Mouse (Mus musculus) spleen, postnatal 10 days (tissue): ENCODE results near the gene Stard13.

ENCODE experiments used
- DNase-seq, 2 experiments: peaks; one replicate each; pipeline ENCODE4 v3.0.0; 2021 to 2022; ENCODE audit warnings: low spot score in 2 of 2

The Stard13 gene

DNA sequence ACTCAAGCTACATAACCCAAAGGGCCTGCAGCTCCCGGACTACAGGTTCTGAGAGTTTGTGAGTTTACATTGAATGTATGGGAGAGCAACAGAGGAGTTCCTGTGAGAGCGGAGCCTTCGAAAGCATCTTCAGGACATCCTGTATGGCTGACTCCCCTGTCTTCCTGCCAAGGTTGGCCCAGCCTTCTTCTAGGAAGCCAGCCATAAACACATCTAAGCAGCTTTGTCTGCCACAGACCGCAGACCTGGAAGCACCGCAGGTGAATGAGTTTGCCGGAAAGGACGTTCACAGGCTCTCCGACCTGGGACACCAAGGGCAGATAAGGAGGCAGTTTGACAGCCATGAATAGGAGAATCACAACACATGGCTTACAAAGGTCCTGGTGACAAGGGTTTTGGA is 52.3 kb downstream of the Stard13 start:
- no peak for DNase-seq

DNA sequence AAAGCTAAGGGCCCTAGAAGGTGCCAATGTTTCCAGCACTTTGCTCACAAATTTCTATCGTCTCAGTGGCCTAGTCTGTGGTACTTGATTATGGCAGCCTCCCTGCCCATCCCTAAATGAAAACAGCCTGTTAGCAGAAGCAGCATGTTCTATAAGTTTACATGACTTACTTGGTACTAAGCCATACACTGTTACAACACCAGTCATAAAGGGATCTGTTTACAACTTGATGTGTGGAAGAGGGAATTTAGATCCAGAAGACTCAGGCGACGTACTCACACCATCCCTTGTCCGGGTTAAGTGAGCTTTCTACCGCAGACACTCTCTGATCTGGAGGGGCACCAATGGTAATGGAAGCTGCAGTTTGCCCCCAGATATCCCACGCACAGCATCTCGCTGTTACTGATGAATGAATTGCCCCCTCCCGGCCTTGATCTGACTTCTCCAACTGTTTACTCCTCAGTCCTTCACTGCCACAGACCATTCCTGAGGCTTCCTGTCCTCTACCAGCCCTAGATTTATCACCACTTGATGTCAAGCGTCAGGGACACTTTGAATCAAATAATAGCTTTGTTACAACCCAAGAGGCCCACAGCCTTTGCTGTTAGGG is 53.4 kb downstream of the Stard13 start:
- DNase-seq: no peak

DNA sequence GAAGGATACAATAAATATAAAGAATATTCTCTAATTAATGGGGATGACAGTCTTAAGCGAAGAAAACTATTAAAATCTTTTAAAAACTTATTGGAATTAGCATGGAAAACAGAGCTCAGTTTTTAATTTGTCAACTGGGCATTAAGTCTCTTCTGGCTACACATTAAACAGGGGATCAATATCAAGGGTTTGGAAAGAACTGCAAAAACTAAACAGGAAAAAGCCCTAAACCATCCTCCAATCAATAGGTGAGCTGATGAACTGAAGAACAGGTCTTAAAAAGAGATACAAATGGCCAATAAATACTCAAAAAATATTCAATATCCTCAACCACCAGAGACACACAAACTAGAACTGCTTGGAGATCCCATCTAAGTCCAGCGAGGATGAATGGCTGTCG is 56.5 kb downstream of the Stard13 start:
- no peak for DNase-seq

DNA sequence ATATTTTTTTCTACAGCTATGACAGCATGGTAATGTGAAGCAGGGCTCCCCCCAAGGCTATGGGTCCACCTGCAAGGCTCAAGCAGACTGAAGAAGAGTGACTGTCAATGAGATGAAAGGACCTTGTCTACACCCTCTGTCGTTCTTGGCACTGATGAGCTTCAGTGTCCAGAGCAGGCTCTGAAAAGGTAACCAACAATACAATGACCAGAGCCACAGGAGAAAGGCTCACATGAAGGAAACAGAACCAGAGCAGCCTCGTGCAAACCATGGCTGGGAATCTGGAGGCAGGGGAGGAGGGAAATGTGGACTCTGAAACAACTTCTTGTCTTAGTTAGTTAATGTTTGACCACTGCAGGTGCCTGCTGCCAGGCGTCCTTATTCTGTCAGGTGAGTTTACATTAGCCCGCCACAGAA is 57.7 kb downstream of the Stard13 start:
- no peak for DNase-seq

DNA sequence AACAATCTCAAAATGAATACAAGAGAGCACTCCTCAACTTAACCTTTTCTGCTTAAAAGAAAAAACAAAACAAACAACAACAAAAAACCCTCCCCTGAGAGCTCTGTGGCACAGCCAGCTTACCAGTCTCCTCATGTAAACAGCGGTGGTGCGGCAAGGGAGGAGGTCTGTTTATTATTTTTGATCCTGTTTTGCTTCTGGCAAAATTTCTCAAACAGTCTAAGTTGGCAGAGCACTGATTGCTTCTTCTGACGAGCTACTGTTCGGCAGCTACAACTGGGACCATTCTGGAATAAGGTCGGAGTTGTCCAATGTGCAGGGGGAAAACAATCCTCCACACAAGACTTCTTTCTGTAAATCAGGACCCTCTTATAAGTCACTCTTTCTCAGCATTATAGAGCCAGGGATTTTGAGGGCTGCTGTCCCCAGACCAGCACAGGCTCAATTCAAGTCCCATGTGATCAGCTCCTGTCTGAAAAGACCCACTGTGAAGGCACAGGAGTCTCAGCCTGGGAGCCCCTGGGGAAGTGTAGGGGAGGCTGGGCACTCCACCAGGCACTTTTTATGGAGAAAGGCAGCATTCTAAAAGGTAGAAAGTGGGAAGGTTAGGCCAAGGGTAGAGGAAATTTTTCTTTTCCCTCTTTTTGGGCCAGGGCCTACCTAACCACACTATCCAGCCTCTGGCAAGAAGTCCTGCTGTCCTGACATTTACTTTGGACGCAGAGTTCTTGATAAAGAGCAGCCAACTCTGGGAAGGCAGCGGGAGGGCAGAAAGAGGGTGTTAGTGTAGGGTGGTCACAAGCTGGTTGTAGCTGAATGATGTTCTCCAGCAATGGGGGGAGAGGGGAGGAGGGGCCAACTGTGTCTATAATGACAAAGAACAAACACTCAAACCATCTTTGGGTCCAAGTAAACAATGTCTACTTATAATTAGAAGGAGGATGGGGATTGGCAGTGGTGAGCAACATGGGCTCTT is 58.9 kb downstream of the Stard13 start:
- no peak for DNase-seq

DNA sequence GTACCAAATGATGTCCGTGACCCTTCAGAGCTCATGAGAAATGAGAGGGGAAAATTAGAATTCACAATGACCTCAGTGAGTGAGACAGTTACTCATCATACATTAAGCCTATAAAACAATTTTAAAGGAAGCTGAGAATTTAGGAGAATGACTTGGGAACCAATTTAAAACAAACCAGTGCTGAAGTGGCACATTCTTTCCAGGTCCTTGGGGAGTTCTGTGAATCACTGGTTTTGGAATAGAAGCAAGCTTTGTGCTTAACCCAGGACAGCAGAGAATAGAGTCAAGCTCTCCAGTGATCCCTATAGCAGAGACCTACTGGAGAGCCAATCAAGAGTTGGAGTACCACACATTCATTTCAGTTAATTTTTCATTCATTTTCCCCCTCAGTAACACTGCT is 59.9 kb downstream of the Stard13 start:
- no peak for DNase-seq

DNA sequence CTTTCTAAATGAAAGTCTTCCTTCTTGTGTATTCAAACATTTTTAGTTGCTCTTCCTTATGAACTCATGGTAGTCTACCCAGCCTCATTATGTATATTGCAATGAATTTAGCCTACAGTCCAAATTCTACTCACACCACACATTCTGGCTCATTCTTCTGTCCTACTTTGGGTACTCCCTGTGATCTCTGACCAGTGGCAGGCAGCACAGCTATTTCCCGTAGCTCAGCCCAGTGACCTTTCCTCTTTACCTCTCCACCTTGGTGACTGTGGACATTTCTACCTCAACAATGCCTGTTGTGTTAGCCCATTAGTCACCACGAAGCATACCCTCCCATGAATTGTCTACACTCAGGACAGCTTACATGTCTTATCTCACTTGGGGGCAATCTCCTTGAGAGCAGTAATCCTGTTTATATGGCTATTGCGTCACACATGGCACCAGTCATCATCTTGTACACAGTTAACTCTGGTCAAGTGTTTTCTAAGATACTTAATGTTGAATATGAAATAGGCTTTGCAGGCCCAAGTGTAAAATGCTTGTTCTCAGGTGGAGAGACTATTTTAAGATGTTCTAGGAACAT is 63.4 kb downstream of the Stard13 start:
- no peak for DNase-seq

DNA sequence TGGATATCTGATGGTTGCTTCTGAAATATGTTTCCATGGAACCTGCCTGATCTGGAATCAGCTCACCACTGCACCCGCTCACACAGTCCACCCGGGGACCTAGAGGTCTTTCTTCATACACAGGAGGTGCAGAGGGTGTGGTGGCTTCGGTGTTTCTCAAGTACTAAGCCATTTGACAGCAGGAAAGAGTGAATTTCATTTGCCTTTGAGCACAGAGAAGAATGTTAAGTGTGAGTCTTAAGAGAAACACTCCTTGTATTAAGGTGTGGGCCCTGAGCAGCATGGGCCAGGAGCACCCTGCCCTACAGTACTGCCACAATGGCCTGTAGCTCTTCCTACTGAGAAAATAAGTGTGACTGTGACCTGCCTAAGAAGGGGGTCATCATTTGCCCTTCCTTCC is 65.4 kb downstream of the Stard13 start:
- DNase-seq: no peak

DNA sequence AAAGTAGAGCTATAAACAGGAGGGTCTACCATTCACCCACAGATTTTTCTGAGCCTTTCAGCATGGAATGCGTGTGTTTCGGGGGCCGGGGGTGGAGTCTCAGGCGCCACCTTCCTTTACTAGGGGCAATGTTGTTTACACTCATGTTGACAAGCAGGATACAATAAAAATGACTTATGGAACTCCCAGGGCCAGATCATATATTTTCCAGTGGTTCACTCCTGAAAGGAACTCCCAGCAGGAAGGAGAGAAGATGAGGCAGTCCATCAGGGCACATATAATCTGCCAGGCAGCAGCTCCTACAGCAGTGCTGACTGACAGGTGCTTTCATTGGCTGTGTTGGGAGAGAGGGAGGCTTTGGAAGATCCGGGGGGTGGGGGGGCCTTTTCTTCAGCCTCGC is 66.0 kb downstream of the Stard13 start:
- DNase-seq: no peak

DNA sequence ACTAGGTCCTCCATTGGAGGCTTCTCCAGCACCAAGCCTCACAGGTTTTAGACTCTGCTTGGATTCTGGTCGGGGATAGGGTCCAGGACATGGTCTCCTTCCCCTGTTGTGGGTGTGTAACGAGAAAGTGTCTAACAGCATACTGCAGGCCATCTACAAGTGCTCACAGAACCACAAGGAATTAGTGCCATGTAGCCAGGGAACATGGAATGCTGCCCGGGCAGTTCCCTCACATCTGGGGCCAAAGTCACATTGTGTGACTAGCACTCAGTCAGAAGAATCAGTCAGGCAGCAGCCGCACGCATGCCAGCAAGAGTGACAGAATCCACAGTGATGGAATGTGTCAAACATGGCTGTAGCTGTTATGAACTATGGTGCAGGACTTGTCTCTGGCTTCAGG is 67.4 kb downstream of the Stard13 start:
- DNase-seq: no peak

DNA sequence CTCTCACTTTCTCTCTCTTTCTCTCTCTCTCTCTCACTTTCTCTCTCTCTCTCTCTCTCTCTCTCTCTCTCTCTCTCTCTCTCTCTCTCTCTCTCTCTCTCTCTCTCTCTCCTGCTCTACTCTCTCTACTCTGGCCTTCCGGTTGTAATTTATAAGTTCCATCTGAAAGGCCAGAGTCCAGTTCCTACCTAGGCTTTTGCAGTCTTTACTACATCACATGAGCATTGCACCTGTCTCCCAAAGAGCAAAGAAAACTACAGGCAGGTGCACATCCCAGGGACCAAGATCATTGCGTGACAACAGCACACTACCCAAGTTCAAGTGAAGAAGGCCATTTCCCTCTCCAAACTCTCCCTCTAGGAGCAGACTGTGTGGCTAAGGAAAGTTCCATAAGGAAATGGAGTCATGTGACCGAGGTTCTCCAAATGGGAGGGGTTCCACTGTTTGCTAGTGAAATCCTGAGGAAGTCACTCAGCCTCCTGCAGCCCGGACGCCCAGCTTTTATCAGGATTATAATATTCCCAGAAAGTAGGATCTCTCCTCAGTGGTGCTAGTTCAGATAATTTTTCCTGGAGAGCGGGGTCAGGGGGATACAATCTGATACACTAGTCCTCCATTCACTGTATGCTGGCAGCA is 68.1 kb downstream of the Stard13 start:
- DNase-seq: no peak

DNA sequence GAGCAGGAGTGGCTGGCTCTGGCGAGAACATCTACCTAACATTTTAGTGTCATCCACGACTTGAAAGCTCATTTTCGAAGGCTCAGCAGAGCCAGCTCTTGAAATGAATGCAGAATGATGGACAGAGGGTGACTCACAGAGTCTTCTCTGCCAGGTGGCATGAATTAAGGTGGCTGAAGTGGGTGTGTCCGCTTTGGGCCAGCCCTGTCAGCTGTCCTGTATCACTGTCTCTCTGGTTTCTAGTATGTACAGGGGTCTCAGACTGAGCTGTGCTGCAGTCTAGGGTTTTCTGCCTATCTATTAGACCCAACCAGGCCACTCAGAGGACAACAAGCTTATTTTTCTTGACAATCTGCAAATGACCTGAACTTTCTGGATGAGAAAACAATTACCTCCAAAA is 68.8 kb downstream of the Stard13 start:
- no peak for DNase-seq

DNA sequence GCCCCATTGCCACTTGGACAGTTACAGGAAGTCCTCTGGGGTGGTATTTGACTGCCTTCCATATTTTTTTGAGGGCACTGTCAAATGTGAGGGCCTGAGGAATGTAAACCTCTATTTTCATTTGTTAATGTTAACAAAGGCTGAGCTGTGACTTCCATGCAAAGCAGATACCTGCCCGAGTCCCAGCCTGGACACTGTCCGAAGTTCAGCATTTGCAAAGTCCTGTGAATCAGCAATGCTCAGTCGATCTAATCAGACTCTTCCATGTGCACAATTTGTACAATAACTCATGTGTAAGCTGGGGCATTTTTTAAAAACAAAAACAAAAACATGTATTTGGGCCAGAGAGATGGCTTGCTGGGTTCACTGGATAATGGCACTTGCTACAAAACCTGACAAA is 71.0 kb downstream of the Stard13 start:
- no peak for DNase-seq

DNA sequence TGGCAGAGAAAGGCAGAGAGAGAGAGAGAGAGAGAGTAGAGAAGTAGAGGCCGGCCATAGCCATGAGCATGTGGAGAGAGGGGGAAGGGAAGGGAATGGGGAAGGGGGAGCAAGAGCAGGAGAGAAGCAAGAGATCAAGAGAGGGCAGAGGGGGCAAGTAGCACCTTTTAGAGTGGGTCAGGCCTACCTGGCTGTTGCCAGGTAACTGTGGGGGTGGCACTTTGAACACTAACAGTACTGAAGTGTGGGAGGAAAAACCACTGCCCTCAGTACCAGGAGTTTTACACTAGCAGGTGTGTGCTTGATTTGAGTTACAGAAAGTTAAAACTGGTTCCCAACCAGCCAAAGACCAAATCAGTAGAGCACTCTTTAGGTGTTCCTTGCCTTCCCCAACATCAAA is 78.4 kb downstream of the Stard13 start:
- no peak for DNase-seq

DNA sequence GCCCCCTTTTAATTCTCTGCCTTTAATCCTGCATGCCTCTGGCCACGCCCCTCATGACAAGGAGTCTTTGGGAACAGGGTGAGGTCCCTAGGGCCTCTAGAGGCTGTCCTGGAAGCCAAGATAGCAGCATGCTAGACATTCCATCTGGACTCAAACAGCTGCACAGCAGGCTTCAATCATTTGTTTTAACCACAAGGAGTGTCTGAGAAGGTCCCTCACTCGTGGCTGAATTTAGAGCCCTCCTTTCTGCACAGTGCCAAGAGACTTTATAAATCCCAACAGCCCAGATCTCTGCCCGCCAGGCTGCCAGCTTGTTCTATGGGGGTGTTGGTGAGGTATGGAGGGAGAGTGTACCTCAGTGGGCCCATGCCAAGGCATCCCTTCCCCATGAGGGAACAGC is 78.9 kb downstream of the Stard13 start:
- DNase-seq: no peak

DNA sequence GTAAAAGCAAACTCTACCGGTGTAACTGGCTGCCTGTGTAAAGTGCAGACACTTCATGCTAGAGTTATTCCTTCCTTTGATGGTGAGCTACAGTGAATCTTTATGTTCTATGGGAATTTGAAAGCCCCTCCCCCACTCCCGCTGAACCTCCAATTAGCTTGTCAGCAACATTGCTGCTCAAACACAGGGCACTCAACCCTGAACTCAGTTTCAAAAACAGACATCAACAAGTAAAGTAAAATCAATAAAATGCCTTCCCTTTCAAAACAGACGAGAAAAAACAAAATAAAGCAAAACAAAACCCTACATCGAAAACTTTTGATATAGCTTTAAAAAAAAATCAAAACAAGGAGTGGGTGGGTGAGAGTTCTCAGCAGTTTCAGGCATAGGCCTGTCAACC is 79.6 kb downstream of the Stard13 start:
- no peak for DNase-seq

DNA sequence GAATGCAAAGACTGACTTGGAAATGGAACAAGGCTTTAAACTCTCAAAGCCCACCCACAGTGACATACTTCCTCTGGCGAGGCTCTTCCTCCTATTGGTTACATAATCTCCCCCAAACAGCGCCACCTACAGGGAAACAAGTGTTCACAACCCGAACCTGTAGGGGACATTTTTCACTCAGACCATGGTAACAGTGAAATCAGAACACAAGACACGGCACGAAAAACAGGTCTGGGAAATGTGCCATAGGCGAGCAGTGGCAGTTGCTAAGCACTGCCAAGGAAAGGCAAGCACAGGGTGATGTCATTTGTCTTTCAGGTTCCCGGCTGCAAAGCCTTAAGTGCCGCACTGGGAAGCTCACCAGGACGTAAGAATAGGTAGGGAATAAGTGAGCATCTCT is 82.1 kb downstream of the Stard13 start:
- no peak for DNase-seq

DNA sequence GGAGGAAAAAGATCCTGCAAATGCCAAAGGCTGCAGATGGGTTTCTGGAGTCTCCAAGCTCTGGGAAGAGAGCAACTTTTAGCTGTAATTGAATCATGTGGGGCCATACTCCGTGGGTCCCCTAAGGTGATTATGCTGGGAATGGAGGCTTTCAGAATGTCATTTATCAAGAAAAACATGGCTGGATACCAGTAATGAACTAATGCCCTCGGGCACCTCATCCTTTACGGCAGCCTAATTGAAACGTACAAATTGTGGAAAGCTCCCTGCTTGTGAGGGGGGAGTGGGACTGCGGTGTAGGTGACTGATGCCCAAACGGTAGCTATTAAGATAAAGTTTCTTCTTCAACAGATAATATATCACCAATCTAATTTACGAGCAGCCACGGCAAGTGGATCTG is 84.1 kb downstream of the Stard13 start:
- DNase-seq: no peak

DNA sequence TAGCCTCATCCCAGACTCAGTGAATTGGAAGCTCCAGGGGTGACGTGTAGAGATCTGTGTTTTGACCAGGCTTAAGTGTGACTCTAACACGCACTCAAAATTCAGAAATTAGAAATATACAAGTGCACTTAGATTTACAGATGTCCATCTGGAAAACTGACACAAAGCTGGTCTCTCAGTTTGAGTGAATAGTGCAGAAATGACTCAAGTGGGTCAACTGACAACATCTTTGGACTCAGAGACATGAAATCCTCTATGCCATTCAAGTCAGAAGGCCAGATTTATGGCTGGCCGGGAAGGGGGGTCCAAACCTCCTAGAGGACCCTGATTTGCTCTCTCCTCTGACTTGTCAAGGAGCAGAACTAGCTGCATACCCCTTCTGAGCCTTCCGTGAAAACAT is 85.6 kb downstream of the Stard13 start:
- DNase-seq: no peak

DNA sequence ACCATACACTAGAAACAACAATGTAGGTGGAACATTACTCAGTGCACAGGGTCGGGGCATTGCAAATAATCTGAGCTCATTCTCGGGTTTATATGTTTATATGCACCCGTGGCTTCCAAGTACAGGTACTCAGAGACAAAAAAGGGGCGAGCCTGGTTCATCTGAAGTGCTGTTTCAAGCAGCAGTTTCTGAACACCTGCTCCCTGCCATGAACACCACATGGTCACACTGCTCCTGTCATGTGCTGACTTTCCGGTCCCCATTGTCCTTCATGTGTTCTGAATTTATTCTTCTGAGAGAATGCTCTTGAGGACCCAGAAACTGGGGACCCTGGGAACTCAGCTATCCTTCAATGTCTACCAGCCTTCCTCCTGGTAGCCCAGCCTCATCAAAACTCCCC is 87.8 kb downstream of the Stard13 start:
- no peak for DNase-seq

DNA sequence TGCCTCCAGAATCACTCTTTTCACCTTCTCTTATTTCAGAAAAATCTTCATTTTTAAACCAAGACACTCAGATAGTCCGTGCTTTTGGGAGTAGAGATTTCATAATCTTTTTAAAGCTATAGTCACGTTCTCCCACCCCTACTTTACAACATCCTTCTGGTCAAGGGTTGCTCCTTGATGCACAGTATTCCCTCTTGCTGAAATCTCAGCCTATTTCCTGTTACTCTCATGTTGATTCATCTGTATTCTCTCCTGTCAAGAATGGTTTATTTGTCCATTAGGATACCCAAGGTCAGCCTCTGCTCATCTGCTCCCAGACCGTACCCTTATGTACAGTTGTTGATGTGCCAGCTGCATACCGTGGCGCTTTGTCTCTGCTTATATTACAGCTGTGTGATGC is 89.7 kb downstream of the Stard13 start:
- no peak for DNase-seq
